Mouse (Mus musculus): ENCODE measurements around the gene Gm1993. TPM values are rescaled to one million over a fixed set of nuclear protein-coding genes. Genes with fewer than 3 reads are reported as not detected.
"Not testable (repeated sequence)": the region's sequence is repeated elsewhere in the genome, so short reads cannot be mapped to it uniquely, and the experiment has no call there.

The Gm1993 gene
- total RNA-seq (2014; rRNA removed) (not detected in 2 replicates), polyA plus RNA-seq (2012; rRNA removed) (not detected in 2 replicates)

DNA sequence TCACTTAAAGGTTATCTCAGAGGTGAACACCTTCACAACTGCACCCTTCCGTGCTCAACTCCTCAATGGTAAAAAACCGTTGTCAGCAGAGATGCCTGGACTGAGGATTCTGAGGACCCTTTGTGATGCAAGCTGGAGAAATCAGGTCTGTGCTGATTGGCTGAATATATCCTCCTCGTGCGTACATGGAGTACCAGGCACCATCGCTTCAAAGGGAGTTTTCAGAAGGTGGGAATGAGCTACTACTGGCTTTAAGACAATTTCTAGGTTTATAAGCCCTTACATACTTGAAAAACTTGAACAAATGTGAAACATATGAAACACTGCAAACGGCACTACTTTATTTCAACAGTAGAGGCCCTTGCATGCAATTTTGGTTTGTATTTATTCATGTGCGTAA lies at the start of gene Gm1993:
Gene Gm1993, minus strand, starts transcription at position 101 of the 400 bp plus-strand sequence.
- H3K79me2 ChIP-seq (ENCODE audit: control insufficient read depth, insufficient read depth, low read length); H3K27ac ChIP-seq (replicated peaks; ENCODE audit: insufficient read depth, low read depth, low read length); H3K27me3 ChIP-seq (ENCODE audit: control insufficient read depth, insufficient read depth, low read length); H3K4me3 ChIP-seq (ENCODE audit: insufficient read depth, low read depth, low read length); DNase-seq (ENCODE audit: extremely low read depth, low read depth, low spot score); H3K36me3 ChIP-seq (ENCODE audit: control insufficient read depth, insufficient read depth, low read length); H3K9ac ChIP-seq (ENCODE audit: low read depth, low read length); H3K4me1 ChIP-seq (ENCODE audit: control insufficient read depth, insufficient read depth, low read length): not testable (repeated sequence)
- 80% methylated on average over 7 of the region's 7 CpGs for WGBS

Data from liver, adult 2 months (tissue).